Mouse (Mus musculus) small intestine, adult 2 months (tissue): ENCODE results near the gene Evc2.

Experiments used
- CTCF ChIP-seq: fragments of 200-500 bp; IDR thresholded peaks from 2 replicates; pipeline ENCODE4 v1.5.1; 2012; ENCODE audit warnings: low read depth, mild to moderate bottlenecking, control low read depth, inconsistent platforms, low read length, moderate library complexity, mixed read lengths; ENCODE audit not compliant: insufficient replicate concordance, insufficient read length; ENCODE audit errors: extremely low read depth
- POLR2A ChIP-seq: fragments of 200-500 bp; IDR thresholded peaks from 2 replicates; pipeline ENCODE4 v1.6.1; 2012; ENCODE audit warnings: low read depth, mild to moderate bottlenecking, control low read depth, inconsistent platforms, low read length, moderate library complexity

DNA sequence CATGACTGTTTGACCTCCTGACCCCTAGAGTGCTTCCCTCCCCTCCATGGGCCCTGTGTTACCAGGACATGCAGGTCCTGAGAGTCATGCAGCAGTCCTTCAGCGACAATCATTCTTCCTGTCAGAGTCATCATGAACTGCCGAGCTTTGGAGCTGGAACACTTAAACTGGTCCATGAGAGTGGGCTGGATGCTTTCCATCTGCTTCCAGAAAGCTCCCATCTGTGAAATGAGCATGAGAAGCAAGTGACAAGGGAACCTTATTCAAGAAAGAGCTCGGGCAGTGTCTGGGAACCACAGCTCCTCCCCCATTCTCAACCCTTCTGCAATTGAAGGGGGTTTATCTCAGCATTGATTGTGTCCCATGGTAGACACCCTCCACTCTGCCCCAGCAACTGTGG lies 18.1 kb upstream of the Evc2 start:
- TF ChIP-seq CTCF = no peak
- no peak for TF ChIP-seq POLR2A
